Mouse (Mus musculus): Measurements from ENCODE around the gene Olfr1441.

GRCm38 (mm10) chr19:12463722-12464035, 46.4 kb downstream of the Olfr1441 start:
- TF ChIP-seq POLR2A (IDR thresholded peaks at IDR 0.05; ENCODE audit: borderline replicate concordance, control insufficient read depth, low read depth, low read length) (no peak), CTCF (IDR thresholded peaks at IDR 0.05; ENCODE audit: control insufficient read depth, insufficient read depth, low read length) (no peak)
